Mouse (Mus musculus) CH12.LX (cell line): Measurements from ENCODE around the gene Lemd2.

Experiments used
- CTCF ChIP-seq, 2 experiments: IDR thresholded peaks in 1 of 2; conservative IDR thresholded peaks in 1 of 2; 2 replicates each; pipeline ENCODE4 v1.5.1; 2011 to 2012; ENCODE audit warnings: low read depth in 2 of 2, low read length in 2 of 2, improper control_type of control experiment in 1 of 2, inconsistent platforms in 1 of 2, mild to moderate bottlenecking in 1 of 2, moderate library complexity in 1 of 2
- NRF1 ChIP-seq: IDR thresholded peaks from 2 replicates; pipeline ENCODE4 v1.6.1; 2014; ENCODE audit warnings: low read depth, mild to moderate bottlenecking, inconsistent platforms, low read length, improper control_type of control experiment, moderate library complexity
- UBTF ChIP-seq: IDR thresholded peaks from 2 replicates; pipeline ENCODE4 v1.6.1; 2012; ENCODE audit warnings: low read depth, mild to moderate bottlenecking, inconsistent platforms, low read length, improper control_type of control experiment, moderate library complexity

GRCm38 (mm10) chr17:27221562-27221961, 17.3 kb upstream of the Lemd2 start:
- TF ChIP-seq UBTF = no peak
- no peak for TF ChIP-seq NRF1
- no peak for TF ChIP-seq CTCF (conservative IDR thresholded peaks at IDR 0.05 in 1 of 2, IDR thresholded peaks at IDR 0.05 in 1 of 2; ENCODE audit: low read depth in 2 of 2, low read length in 2 of 2)
